Mouse (Mus musculus) adrenal gland, postnatal 36 days (tissue): ENCODE measurements at regions not wholly inside any gene's neighbourhood (a gene's known extent, or its start where the extent isn't known, plus 50 kb on each side); places are given as distances from the start of the nearest gene placed in this dataset.
A peak's percentile ranks its signal among the peaks of the same experiment; 100 is the strongest.

Source experiments
- DNase-seq, 2 experiments: peaks; one replicate each; pipeline ENCODE4 v3.0.0; 2021; ENCODE audit warnings: mixed read lengths in 1 of 2

DNA sequence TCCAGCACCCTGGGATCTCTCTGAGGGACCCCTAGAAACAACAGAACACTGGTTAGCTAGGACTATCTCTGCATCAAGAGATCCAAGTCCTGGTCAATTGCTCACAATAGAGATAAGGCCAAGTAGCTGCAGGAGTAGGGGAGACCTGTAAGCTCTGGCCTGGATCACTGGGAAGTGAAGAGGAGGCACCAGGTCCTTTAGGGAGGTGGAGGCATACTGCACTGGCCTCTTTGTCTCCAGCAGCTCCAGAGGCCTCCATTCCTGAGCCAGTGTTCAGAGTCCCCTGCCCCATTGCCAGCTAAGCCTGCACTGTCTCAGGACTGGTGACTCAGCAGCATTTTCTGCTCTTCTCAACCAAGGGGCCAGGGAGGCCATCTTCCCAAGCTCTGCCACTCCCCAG lies 262.3 kb upstream of the Gm4791 start:
- no peak for DNase-seq

DNA sequence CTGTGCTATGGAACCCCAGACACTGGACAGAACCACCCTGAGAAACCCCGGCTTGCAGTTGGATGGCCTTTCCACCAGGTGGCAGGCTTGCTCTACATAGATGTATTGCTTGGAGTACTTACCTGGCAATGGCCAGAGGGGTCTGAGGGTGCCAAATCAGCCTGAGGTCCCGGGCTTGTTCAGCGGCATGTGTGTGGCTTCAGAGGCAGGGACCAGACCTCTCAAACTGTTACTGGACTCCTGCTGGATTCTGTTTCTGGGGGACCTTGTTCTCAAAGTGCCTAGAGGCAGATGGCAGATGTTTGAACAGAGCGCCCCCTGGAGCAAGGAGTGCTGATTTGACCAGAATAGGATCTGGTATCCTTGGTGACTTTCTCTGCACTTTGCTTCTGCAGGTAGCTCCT lies 262.9 kb upstream of the Gm4791 start:
- DNase-seq, result peak; percentile 84 to 86

DNA sequence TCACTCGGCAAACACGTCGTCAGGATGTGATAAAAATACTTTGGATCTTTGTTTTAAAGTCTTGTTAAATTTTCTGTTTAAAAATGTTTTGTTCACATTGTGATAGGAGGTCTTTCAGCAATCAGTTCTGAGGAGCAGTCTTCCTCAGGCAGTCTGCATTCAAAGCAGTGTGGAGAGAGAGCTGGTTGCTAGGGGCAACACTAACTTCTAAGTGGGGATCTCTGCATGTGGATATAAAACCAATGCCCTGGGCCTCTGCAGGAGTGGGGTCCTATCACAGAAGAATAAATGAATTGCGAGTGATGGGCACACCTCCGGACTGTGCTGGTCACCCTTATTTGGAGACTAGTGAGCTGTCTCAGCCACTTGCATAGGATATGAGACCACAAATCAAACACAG lies 270.1 kb upstream of the Gm4791 start:
- DNase-seq, result no peak

DNA sequence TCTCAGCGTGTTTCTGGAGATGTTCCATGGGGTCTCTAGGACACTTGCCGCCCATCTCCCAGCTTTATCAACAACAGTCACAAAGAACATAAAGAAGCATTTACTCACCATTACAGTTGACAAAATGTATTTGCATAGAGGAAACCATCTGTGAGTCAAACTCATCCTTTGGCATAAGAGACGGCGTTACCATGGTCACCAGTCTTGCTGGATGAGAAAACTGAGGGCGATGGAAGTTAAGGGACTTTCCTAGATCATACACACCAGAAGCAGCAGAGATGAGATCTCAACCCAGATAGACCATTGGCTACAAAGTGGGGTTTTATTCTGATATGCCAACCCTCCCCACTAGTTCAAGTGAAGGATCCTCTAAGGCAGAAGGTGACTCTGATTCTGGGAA lies 274.3 kb upstream of the Gm4791 start:
- no peak for DNase-seq

DNA sequence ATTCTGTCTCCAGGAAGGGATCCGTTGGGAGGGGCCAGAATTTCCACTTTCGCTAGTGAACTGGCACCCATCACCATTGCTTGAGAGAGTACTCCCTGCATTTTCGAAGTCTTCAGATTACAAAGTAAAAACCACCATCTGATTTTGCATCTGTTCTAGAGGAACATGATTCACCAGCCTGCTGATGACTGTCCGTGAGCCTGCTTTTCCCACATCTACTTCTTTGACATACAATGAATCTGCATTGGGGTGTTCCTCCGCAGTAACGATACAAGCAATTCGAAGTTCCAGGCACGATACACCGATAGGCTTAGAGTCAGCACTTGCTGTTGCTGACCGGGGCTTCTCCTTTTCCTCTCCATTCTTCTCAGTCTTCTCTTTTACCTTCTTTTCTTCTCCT lies 285.1 kb upstream of the Gm4791 start:
- DNase-seq, result no peak

DNA sequence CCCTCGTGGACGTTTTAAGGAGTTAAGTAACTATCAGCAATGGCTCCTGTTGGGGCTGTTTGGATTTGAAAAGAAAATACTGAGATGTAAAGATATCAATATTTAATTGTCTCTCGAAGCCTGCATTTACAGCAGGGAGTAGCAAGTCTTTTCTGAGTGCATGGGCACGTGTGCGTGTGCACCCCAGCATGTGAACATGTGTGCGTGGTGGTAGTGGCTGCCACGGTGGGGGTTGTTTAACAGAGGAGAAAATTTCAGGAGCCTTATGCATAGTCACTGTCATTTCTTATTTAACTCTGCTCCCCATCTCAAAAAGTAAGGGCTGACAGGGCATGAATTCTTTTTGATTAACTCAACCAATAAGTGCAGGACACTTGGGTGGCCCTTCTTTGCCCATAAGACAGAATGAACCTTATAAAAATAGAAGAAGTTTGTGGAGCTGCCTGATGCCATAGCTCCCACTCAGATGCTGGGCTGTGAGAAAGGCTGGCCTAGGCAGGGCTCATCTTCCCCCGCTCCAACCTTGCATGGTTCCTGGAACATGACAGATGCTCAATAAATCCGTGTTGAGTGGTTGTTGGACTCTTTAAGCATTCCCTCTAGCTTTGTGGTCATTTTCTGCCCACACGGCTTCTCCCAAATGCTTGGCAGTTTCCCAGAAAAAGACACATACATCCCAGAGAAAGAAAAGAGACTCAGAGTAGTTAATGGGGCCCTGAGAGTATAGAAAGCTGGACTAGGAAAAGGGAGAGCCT lies 294.2 kb upstream of the Gm4791 start:
- DNase-seq, result no peak

DNA sequence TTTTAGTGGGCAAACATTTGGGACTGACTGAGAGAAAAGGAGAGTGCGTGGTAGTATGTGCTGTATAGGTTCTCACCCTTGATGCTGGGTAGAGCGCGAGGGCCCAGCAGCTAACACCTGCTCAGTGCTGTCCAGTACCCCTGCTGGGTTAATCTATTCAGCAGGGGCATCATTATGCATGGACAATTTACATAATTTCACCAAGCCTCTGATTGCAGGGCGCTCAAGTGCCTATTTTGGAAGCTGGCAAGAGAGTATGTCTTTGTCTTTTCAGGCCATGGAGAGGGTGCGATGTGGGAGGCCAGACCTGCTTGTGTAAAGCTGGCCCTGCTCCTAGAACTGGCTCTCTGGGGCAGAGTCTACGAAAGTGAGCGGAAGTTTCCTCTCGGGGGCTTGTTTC lies 294.9 kb upstream of the Gm4791 start:
- no peak for DNase-seq

DNA sequence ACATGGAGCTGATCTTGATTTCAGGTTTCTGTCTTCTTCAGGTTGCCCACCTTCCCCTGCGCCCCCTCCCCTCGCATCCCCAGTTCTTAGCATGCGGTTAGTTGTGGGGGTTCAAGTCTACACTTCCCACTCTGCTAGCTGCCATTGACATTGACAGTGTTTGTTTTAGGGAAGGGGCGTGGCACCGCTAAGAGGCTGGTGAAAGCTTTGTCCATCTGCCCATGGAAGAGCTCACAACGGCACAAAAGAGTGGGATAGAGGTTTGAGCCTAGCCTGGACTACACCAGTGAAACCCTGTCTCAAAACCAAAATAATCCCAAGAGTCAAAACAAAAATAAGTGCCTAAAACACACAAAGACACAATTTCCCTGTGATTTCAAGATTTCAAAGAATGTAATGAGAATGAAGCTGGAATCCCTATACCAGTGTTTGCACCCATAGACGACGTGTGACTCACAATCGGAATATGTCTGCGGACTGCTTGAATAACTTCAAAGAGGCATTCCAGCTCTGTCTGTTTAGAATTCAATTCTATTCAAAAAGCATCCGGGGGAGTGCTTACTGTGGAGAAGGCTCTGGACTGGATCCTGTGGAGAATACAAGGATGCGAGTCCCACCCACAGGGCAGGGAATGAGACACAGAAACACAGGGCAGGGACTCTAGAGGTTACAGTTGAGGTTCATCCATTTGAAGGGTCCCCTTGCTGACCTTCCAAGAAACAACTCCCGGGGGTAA lies 295.5 kb upstream of the Gm4791 start:
- no peak for DNase-seq

DNA sequence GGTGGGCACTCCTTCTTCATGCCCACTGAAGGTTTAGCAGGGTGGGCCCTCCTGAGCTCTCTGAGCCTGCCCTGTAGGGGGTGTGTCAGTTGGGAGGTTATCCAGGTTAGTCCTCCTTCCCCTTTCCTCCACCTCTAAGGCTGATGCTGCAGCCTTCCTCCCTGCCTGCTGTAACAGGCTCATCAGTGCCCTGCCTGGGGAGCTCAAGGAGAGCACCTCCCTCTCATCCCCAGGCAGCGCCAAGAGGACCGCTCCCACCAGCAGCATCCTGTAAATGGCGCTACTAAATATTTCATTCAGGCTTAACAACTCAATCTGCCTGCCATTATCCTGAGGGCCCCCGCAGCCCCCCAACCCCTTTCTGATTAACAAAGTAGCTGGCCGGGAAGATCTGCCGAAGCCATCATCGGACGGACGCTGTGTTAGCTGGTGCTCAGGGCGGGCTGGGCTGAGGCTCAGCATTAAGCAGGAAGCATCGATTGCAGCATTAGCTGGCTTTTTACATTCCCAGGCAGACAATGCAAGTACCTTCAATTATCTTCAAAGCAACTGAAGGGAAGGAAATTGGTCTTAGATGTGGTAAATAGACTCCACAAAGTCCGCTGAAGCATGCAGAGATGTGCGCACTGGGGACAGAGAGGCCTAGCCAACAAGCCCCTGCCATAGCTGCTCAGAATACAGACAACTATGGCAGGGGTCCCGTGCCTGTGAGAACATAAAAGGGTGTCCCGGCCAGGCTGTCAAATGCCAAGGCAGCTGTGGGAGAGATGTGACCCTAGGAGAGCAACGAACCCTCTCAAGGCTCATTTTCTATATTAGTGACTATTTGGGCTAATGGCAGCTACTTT lies 296.3 kb upstream of the Gm4791 start:
- DNase-seq, result no peak

DNA sequence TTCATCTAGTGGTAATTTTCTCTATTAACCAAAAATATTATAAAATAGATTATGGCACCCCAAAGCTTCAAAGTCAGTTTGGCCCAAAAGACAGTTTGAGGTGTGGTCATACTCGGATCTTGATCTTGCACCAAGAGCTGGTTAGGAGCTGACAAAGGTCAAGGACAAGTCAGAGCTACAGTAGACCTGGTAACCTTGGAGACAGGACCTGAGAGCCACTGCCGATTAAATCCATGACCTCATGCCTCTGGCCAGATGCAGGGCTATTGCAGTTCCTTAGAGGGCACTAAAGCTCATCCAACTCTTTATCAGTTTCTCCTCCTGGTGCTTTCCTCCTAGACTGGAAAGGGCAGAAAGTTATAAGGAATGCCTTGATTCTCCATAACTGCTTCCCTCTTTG lies 302.4 kb upstream of the Gm4791 start:
- DNase-seq, result no peak

DNA sequence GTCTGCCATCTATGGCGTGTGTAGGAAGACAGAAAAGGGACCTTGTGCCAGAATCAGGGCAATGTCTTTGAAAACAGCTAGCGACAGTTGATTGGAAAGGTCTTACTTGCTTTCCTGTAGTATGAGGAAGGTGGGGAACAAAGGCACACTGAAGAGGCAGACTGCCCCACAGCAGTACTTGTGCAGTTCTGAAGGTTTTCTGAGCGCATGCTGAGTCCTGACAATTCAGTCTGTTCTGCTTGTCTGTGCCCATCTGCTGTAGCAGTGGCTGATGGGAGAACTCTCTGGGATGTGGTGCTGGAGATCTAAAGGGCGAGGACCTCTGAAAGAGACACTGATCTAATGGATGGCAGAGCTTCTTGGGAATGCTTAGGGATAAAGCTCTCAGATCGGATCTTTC lies 309.2 kb upstream of the Gm4791 start:
- no peak for DNase-seq

DNA sequence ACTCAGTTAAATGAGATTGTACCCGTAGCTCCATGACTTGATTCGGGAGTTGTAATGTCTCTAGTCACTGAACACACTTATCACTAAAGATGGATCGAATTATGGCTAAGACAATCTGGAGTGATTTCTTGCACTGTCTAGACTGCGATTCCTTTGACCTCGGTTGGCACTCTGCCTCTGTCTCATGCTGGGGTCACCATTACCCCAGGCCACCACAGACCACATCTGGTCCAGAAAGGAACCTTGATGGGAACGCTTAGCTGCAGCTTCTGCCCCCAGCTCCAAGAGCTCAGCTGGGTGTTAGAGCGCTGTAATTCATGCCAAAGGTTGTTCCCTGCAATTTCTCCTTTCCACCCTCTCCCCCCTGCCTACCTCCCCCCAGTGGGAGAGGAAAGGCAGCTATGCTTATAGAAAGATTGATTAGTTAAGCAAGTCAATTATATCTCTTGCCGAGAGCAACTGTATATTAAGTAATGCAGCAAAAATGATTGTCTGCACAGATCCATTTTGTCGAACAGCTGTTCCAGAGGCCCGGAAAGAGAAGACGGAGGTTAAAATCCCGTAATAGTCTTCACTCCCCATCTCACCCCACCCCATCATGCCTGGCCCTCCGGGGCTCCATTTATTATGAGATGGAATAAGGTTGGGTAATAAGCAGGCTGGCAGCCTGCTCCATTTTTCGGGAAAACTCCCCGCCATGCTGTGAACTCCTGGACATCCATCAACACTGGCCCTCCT lies 314.3 kb upstream of the Gm4791 start:
- DNase-seq, result no peak

DNA sequence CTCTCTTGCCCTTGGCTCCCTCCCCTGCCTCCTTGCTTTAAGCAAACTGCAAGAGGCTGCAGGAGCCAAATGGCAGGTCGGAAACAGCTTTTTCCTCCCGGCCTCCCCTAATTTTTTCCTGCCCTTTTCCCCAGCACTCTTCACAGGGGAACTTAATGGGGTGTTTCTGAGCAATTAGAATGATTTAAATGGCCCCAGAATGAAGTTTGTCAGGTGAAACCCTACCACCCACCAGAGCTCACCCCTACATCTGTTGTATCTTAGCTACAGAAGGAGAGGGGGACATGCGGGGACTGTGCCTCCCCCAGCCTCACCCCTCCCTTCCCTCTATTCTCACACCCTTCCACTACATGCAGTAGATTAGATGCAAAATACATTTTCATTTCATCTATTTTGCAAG lies 326.5 kb upstream of the Gm4791 start:
- no peak for DNase-seq

DNA sequence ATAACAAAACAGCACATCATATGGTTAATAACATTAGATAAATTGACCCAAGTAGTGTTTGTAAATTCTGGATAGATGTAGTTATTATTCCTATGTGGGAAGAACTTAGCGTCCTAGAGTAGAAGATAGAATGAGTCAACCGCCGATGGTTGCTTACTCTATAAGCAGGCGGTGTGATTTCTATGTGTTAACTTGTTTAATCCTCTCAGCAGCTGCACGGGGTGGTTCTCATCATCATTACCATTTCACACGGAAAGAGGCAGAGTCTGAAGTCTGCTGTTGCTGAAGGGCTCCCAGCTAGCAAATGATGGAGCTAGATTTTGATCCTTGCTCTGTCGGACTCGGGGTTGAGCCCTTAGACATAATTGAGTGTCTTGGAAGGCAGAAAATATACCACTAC lies 334.6 kb upstream of the 4931429L15Rik start:
- no peak for DNase-seq

DNA sequence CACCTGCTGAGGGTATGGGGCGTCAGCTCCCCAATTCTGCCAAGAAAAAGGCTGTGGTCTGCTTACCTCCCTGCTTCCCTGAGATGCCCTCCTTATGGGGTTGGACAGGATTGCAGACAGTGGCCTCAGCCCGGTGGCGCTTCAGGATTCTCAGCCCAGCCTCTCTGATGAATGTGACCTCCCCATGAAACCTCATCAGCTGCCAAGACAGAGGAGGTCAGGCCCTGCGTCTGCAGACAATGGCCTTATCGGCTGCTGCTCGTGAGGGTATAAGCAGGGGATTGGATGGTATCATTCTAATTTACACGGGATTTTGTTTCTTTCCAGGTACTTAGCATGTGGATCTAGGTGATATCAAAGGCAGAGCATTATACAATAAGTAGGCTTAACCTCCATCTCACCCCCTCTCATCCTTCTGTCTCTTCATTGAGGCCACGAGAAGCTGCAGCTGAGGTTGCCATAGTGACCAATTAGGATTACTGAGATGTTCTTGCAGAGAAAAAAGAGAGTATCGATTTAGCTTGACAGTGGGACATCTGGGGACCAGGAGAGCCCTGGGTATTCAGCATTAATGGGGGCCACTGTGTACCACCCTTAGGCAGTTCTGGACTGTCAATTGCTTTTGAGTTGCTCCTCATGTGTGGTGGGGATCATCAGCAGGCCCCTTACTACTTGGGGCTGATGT lies 327.6 kb upstream of the 4931429L15Rik start:
- DNase-seq, result no peak

DNA sequence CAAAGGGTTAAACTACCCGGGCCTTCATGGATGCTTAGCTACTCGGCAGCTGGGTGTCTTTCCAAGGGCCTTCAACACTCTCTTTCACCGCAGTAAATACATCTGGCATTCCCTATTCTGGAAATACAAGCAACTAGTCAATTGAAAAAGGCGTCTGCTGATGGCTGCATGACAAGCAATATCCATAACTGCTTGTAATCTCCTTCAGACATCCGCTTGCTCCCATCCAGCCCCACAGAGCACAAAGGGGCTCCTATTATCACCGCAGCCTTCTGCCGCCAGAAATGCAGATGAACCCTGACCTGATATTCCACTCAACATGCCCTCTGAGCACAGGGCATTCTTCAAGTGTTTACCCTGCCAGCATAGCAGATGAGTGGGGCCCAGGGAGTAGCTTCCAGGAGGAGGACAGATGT lies 325.7 kb upstream of the 4931429L15Rik start:
- DNase-seq, result no peak

DNA sequence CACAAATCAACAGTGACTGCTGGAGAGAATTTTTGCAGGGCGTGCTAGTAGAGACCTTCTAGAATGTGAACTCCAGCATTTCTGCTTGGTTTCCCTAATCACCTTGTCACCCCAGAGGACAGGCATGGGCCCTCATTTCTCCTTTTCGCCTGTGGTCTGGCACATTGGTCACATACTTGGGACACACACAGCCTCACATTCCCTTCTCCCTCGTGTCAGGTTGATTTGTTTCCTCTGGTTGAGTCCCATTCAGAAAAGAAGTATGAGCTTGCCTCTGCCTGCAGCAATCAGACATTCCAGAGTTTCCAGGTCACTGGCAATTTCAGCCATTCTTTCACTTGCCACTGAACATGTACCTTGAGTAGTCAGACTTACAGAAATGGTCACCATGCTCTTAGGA lies 323.8 kb upstream of the 4931429L15Rik start:
- DNase-seq, result no peak

DNA sequence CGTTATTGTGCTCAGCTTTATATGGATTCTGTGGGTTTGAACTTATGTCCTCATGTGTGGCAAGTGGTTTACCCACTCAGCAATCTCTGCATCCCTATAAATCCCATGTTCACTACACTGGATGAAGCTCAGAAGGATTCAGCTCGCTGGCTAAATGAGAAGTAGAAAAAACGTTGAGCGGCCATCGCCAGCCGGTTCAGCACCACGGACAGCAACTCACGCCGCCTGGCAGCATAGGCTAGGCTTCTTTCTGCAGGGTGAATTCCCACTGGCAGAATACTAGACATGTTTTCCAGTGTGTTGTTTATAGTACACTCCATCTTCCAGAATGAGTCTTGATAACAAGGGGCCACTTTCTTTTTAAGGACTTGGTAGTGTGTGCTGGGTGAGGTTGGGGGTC lies 322.9 kb upstream of the 4931429L15Rik start:
- DNase-seq, result peak; percentile 58 to 76

DNA sequence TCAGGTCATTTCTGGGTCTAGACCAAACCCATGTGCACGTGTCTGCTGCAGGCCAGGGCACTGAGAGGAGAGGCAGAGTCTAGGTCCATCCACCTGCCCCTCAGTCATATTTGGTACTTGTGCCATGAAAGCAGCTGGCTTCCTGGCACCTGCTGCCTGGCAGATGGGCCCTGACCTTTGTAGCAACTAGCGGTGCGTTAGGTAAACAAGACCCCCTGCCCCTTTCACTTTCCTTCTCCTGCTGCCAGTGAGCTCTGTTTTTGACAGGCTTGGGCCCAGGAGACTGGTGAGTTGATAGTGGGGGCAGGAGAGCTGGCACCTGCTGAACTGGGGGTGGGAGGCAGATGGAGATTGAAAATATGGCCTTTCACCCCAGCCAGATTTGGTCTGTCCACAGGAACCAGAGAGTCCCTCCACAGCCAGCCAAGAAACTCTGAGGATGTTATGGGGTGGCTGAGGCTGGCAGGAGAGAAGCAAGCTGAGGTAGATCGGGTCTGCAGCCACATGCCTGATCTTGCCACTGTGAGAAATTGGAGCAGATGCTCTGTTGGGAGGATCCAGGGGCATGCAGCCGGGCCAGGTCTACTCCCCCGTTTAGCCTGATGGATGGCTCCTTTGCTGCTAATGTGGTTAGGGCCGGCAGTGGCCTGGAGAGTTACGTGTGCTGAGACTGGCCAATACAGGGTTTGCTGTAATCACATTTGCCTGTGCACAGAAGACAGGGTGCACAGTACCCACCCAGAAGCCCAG lies 316.6 kb upstream of the 4931429L15Rik start:
- peak in 1 of 2 experiments; percentile 2 for DNase-seq

DNA sequence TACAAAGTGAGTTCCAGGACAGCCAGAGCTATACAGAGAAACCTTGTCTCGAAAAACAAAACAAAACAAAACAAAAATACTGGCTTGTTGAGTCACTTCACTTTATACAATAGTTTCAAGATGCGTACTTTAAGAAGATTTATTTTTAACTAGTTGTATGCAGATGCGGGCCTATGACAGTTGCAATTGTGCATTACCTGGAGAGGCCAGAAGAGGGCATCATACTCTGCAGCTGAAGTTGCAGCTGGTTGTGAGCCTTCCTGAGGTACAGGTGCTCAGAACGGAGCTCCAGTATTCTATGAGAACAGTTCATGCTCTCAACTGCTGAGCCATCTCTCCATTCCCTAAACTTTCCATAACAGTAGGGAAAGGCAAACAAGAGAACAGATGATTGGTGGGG lies 314.2 kb upstream of the 4931429L15Rik start:
- peak in 1 of 2 experiments; percentile 3 for DNase-seq

DNA sequence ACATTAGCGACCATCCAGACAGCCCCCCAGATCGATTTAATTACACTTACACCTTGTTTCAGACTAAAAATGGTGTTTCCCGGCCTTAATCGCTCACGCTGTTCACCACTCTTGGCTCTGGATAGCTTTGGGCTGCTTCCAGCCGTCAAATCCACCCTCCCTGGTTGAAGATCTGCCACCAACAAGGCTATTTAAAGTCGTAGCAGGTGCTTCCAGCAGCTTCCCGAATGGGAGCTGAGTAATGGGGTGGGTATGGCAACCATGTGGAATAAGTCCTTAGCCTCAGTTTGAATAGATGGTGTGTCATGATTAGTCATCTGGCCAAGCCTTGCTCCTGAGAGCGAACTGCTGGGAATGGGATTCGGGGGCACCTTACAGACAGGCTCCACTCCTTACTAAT lies 312.8 kb upstream of the 4931429L15Rik start:
- no peak for DNase-seq
